Mouse (Mus musculus): ENCODE data around the gene Cdhr5. TPM values are rescaled to one million over a fixed set of nuclear protein-coding genes. Genes with fewer than 3 reads are reported as not detected.

Cdhr5 gene
- total RNA-seq, 2 experiments from 2014 or later: not detected

DNA sequence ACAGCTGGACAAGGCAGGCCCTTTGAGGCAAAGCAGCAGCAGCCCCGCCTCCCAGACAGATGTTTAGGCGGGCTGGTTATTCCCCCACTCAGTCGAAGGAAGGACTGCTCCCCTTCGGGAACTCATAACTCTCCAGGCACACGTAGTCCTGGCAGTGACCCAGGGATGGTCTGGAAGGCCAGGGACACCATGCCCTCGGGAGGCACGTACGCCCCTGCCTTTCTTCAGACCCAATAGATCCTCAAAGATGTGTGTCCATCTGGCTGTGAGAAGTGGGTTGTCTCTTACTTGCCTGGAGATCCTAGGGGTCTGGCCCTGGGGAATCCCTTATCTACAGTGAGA, 54.5 kb downstream of the Cdhr5 start:
- DNase-seq: no peak

DNA sequence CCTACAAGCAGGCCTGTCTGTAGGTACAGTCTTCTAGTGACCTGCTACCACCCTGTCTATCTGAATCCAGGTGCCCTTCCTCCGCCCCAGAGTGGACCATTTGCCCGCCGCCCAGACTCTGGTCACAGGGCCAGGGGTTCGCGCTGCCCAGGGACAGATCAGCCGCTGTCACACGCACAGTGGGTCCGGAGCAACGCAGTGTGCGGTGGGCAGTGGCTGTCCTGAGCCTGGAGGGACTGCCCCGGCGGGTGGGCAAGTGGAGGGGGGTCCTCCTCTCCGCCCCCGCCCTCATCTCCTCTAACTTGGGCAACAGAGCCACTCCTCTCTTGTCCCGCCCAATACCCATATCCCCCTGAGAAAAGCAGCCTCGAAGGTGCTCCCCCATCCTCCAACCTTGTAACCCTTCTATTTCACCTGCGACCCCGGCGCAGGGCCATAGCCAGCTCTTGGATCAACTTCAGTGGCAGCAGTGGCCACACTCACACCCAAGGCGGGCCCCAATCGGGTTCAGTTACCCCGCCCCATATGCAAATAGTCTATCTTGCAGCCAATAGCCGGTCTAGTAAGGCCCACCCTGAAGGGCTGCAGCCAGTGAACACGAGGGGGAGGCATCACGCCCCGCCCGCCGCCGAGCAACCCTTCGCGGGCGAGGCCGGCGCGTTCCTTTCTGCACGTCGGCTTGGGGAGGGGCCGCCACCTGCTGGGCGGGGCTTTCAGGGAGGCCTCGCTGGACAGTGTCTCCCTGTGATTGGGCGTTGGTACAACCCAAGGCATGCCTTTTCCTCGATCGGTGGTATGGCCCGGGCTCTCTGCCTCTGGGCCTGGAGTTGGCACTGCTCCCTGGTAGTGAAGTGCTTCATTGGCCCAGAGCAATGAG, 55.1 kb downstream of the Cdhr5 start:
- DNase-seq: peak; percentile 98

DNA sequence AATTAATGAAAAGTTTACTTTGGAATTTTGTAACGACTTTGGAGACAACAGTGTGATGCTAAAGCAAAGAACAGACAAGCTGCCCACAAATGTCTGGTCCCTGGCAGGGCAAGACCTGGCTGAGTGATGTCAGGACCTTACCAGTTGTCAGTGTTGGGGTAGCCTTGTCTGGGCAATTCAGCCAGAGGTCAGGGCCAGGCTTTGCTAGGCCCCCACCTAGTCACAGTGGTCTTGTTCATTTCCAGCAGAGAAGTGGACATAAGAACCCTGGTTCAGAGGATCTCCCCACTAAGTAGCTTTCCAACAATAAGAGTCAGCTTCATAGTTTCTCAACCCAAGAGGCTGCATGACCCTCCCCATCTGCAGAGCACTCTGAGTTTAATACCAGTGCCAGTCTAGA, 56.2 kb downstream of the Cdhr5 start:
- DNase-seq: no peak

DNA sequence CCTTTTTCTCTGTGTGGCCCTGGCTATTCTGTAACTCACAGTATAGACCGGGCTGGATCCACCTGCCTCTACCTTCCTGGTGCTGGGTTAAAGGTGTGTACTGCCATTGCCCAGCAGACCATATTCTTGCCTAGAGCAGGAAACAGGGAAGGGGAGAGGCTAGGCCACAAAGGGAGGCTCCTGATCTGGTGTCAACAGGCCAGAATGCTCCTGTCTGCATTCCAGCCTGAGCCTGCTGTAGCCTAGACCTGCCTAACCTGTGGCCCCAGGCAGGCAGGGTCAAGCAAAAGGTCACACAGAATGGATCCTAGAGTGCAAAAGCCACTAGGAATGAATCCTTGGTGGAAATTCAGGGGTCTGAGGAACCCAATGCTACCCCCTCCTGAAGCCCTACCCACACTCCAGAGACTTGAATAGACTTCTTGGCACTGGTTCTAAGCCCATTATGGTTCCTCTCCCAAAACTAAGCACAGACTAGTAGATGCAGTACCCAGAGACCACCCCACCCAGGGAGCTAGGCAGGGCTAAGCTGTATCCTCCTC, 57.0 kb downstream of the Cdhr5 start:
- DNase-seq: no peak

Small RNA genes lying within 50 kb of the gene (microRNA-seq; reads per million reads assigned to microRNA genes)
- gene Mir210: 802 to 1,491 reads per million in 2 experiments

Other genes starting within 250 kb of the Cdhr5 start
- gene Gm17387, start 247.7 kb downstream of the Cdhr5 start, total RNA-seq (2021): not detected
- gene B4galnt4, start 215.7 kb downstream of the Cdhr5 start, total RNA-seq (2021): under 1 TPM; 0.26 to 0.54 TPM
- under 1 TPM in 1 of 2 experiments, not detected in 1; 0.23 TPM for gene Pkp3, start 198.6 kb downstream of the Cdhr5 start, total RNA-seq (2021)
- 1 to 10 TPM; 3.3 to 4.3 TPM for gene Sigirr, start 176.2 kb downstream of the Cdhr5 start, total RNA-seq (2021)
- under 1 TPM in 1 of 2 experiments, not detected in 1; 0.20 TPM for gene Ano9, start 159.0 kb downstream of the Cdhr5 start, total RNA-seq (2021)
- gene Ptdss2, start 154.4 kb downstream of the Cdhr5 start, total RNA-seq (2021): 10 to 100 TPM; 40.2 to 42.5 TPM
- 10 to 100 TPM; 73.9 to 84.0 TPM for gene Rnh1, start 103.9 kb downstream of the Cdhr5 start, total RNA-seq (2021)
- 100 to 1,000 TPM; 105 to 119 TPM for gene Hras, start 82.8 kb downstream of the Cdhr5 start, total RNA-seq (2021)
- 1 to 10 TPM; 4.3 to 4.5 TPM for gene Lrrc56, start 82.6 kb downstream of the Cdhr5 start, total RNA-seq (2021)
- not detected for gene Lmntd2, start 62.7 kb downstream of the Cdhr5 start, total RNA-seq (2021)
- gene Rassf7, start 60.9 kb downstream of the Cdhr5 start, total RNA-seq (2021): 1 to 10 TPM; 4.1 to 6.1 TPM
- 10 to 100 TPM; 44.3 to 52.2 TPM for gene Phrf1, start 48.0 kb downstream of the Cdhr5 start, total RNA-seq (2021)
- 1 to 10 TPM; 1.3 to 1.4 TPM for gene Irf7, start 10.3 kb downstream of the Cdhr5 start, total RNA-seq (2021)
- gene Sct, start 2.3 kb upstream of the Cdhr5 start, total RNA-seq (2021): not detected
- not detected for gene Drd4, start 15.2 kb upstream of the Cdhr5 start, total RNA-seq (2021)
- gene Deaf1, start 50.9 kb upstream of the Cdhr5 start, total RNA-seq (2021): 10 to 100 TPM; 27.8 to 30.6 TPM
- 10 to 100 TPM; 15.9 to 16.3 TPM for gene Tmem80, start 51.0 kb upstream of the Cdhr5 start, total RNA-seq (2021)
- gene Eps8l2, start 62.1 kb upstream of the Cdhr5 start, total RNA-seq (2021): 1 to 10 TPM; 1.9 TPM
- 100 to 1,000 TPM; 126 to 134 TPM for gene Taldo1, start 115.4 kb upstream of the Cdhr5 start, total RNA-seq (2021)
- gene Gatd1, start 137.3 kb upstream of the Cdhr5 start, total RNA-seq (2021): 10 to 100 TPM; 12.5 to 12.9 TPM
- 1 to 10 TPM; 1.5 to 1.6 TPM for gene Cend1, start 152.7 kb upstream of the Cdhr5 start, total RNA-seq (2021)
- gene Slc25a22, start 161.1 kb upstream of the Cdhr5 start, total RNA-seq (2021): 10 to 100 TPM; 30.5 to 32.3 TPM
- gene Pidd1, start 167.2 kb upstream of the Cdhr5 start, total RNA-seq (2021): 1 to 10 TPM; 5.9 to 6.4 TPM
- gene Rplp2, start 170.6 kb upstream of the Cdhr5 start, total RNA-seq (2021): 1,000 to 10,000 TPM; 1,146 to 1,184 TPM
- 100 to 1,000 TPM; 118 to 127 TPM for gene Pnpla2, start 178.4 kb upstream of the Cdhr5 start, total RNA-seq (2021)
- gene Cracr2b, start 184.3 kb upstream of the Cdhr5 start, total RNA-seq (2021): 10 to 100 TPM; 17.6 to 20.1 TPM
- 100 to 1,000 TPM; 229 to 230 TPM for gene Cd151, start 190.6 kb upstream of the Cdhr5 start, total RNA-seq (2021)
- 10 to 100 TPM; 49.6 to 52.4 TPM for gene Polr2l, start 198.3 kb upstream of the Cdhr5 start, total RNA-seq (2021)
- gene Tspan4, start 198.5 kb upstream of the Cdhr5 start, total RNA-seq (2021): 10 to 100 TPM; 37.2 to 38.0 TPM

All from heart, postnatal 4 days (tissue).